Mouse (Mus musculus): Measurements from ENCODE around the gene Arpc3. TPM values are rescaled to one million over a fixed set of nuclear protein-coding genes. Genes with fewer than 3 reads are reported as not detected.
A peak's percentile ranks its signal among the peaks of the same experiment; 100 is the strongest.

The Arpc3 gene
- polyA plus RNA-seq, 1 experiment from 2014 or later, result 161 TPM

- peak within 1 kb of the TSS; percentile 74 for H3K4me2 ChIP-seq (ENCODE audit: low read depth, low read length)
- no peaks in the 10 kb centered on the region for H3K27me3 ChIP-seq (replicated peaks; ENCODE audit: control insufficient read depth, insufficient read depth, low read length)
- H3K4me1 ChIP-seq (ENCODE audit: control insufficient read depth, insufficient read depth, low read length), result peaks cover 8% of the 10 kb centered on the region; the same call in 1 of the 2 replicates
- H3K27ac ChIP-seq (ENCODE audit: low read length), result peak within 1 kb of the TSS; percentile 91
- peak within 1 kb of the TSS; percentile 78 for H3K4me3 ChIP-seq (ENCODE audit: low read length)
- whole genome bisulfite sequencing, result under 1% methylated on average over 53 of the region's 53 CpGs
- ATAC-seq, result peak; percentile 96
- H3K9ac ChIP-seq (ENCODE audit: low read depth, low read length), result peak within 1 kb of the TSS; percentile 79
- peaks cover 7% of the 10 kb centered on the region; the same call in 1 of the 2 replicates for H3K36me3 ChIP-seq (ENCODE audit: control insufficient read depth, insufficient read depth, low read length)
- H3K9me3 ChIP-seq (ENCODE audit: control insufficient read depth, low read length), result no peaks in the 10 kb centered on the region
Measured at GRCm38 (mm10) chr5:122372192-122372769, 19.4 kb upstream of the Arpc3 start, which contains the start of gene Fam216a. TSS of gene Fam216a (minus strand) at chr5:122372364.

- H3K36me3 ChIP-seq (ENCODE audit: control insufficient read depth, insufficient read depth, low read length), result peaks cover 6% of the 10 kb centered on the region; the same call in 1 of the 2 replicates
- WGBS, result 4% methylated on average over 5 of the region's 5 CpGs
- no peak for ATAC-seq
Measured at GRCm38 (mm10) chr5:122372878-122373277, 18.8 kb upstream of the Arpc3 start.

GRCm38 (mm10) chr5:122377101-122377833, 14.4 kb upstream of the Arpc3 start:
- no peaks in the 10 kb centered on the region for H3K27me3 ChIP-seq (replicated peaks; ENCODE audit: control insufficient read depth, insufficient read depth, low read length)
- H3K4me2 ChIP-seq (ENCODE audit: low read depth, low read length), result no peak overlapping the region
- peaks cover 8% of the 10 kb centered on the region; the same call in 1 of the 2 replicates for H3K4me1 ChIP-seq (ENCODE audit: control insufficient read depth, insufficient read depth, low read length)
- 0 out of 2 replicates have a peak, but pooled peaks cover 9% of the 10 kb centered on the region for H3K36me3 ChIP-seq (ENCODE audit: control insufficient read depth, insufficient read depth, low read length)
- no peak overlapping the region for H3K9ac ChIP-seq (ENCODE audit: low read depth, low read length)
- ATAC-seq, result no peak
- H3K4me3 ChIP-seq (ENCODE audit: low read length), result no peak overlapping the region
- H3K9me3 ChIP-seq (ENCODE audit: control insufficient read depth, low read length), result no peaks in the 10 kb centered on the region
- H3K27ac ChIP-seq (ENCODE audit: low read length), result no peak overlapping the region
- 92% methylated on average over 4 of the region's 4 CpGs for WGBS

More at GRCm38 (mm10) chr5:122372878-122373277, 18.8 kb upstream of the Arpc3 start:
- no peaks in the 10 kb centered on the region for H3K27me3 ChIP-seq (replicated peaks; ENCODE audit: control insufficient read depth, insufficient read depth, low read length)
- peak overlapping the region; percentile 86 for H3K27ac ChIP-seq (ENCODE audit: low read length)
- peak overlapping the region; percentile 79 for H3K9ac ChIP-seq (ENCODE audit: low read depth, low read length)
- peak overlapping the region; percentile 78 for H3K4me3 ChIP-seq (ENCODE audit: low read length)
- H3K4me2 ChIP-seq (ENCODE audit: low read depth, low read length), result peak overlapping the region; percentile 67
- H3K9me3 ChIP-seq (ENCODE audit: control insufficient read depth, low read length), result no peaks in the 10 kb centered on the region
- peaks cover 8% of the 10 kb centered on the region; the same call in 1 of the 2 replicates for H3K4me1 ChIP-seq (ENCODE audit: control insufficient read depth, insufficient read depth, low read length)

- no peak overlapping the region for H3K27ac ChIP-seq (ENCODE audit: low read length)
- no peak for ATAC-seq
- no peak overlapping the region for H3K4me2 ChIP-seq (ENCODE audit: low read depth, low read length)
- H3K9ac ChIP-seq (ENCODE audit: low read depth, low read length), result no peak overlapping the region
- H3K36me3 ChIP-seq (ENCODE audit: control insufficient read depth, insufficient read depth, low read length), result 0 out of 2 replicates have a peak, but pooled peaks cover 9% of the 10 kb centered on the region
- H3K4me1 ChIP-seq (ENCODE audit: control insufficient read depth, insufficient read depth, low read length), result peaks cover 5% of the 10 kb centered on the region; the same call in 1 of the 2 replicates
- no peaks in the 10 kb centered on the region for H3K9me3 ChIP-seq (ENCODE audit: control insufficient read depth, low read length)
- 93% methylated on average over 12 of the region's 12 CpGs for WGBS
- H3K4me3 ChIP-seq (ENCODE audit: low read length), result no peak overlapping the region
- H3K27me3 ChIP-seq (replicated peaks; ENCODE audit: control insufficient read depth, insufficient read depth, low read length), result no peaks in the 10 kb centered on the region
Measured at GRCm38 (mm10) chr5:122378171-122378570, 13.5 kb upstream of the Arpc3 start.

- Histone ChIP-seq H3K27me3 (replicated peaks; ENCODE audit: control insufficient read depth, insufficient read depth, low read length) (no peaks in the 10 kb centered on the region), H3K27ac (ENCODE audit: low read length) (no peak overlapping the region), H3K36me3 (ENCODE audit: control insufficient read depth, insufficient read depth, low read length) (0 out of 2 replicates have a peak, but pooled peaks cover 6% of the 10 kb centered on the region), H3K4me3 (ENCODE audit: low read length) (no peak overlapping the region), H3K9ac (ENCODE audit: low read depth, low read length) (no peak overlapping the region), H3K9me3 (ENCODE audit: control insufficient read depth, low read length) (no peaks in the 10 kb centered on the region), H3K4me1 (ENCODE audit: control insufficient read depth, insufficient read depth, low read length) (no peaks in the 10 kb centered on the region), H3K4me2 (ENCODE audit: low read depth, low read length) (no peak overlapping the region)
- peak; percentile 46; the same call in 1 of the 2 replicates for ATAC-seq
- WGBS, result 56% methylated on average over 11 of the region's 11 CpGs
Measured at GRCm38 (mm10) chr5:122379374-122380155, 12.1 kb upstream of the Arpc3 start.

GRCm38 (mm10) chr5:122390006-122390405, 1.7 kb upstream of the Arpc3 start:
- Histone ChIP-seq H3K4me1 (ENCODE audit: control insufficient read depth, insufficient read depth, low read length) (peaks cover 9% of the 10 kb centered on the region), H3K9me3 (ENCODE audit: control insufficient read depth, low read length) (no peaks in the 10 kb centered on the region), H3K27ac (ENCODE audit: low read length) (no peak overlapping the region), H3K36me3 (ENCODE audit: control insufficient read depth, insufficient read depth, low read length) (no peaks in the 10 kb centered on the region), H3K9ac (ENCODE audit: low read depth, low read length) (no peak overlapping the region), H3K27me3 (replicated peaks; ENCODE audit: control insufficient read depth, insufficient read depth, low read length) (no peaks in the 10 kb centered on the region), H3K4me2 (ENCODE audit: low read depth, low read length) (no peak overlapping the region), H3K4me3 (ENCODE audit: low read length) (no peak overlapping the region)
- no peak for ATAC-seq
- 91% methylated on average over 5 of the region's 5 CpGs for WGBS

GRCm38 (mm10) chr5:122390671-122391070, 1.0 kb upstream of the Arpc3 start:
- Histone ChIP-seq H3K36me3 (ENCODE audit: control insufficient read depth, insufficient read depth, low read length) (no peaks in the 10 kb centered on the region), H3K27ac (ENCODE audit: low read length) (no peak overlapping the region), H3K9me3 (ENCODE audit: control insufficient read depth, low read length) (no peaks in the 10 kb centered on the region), H3K4me3 (ENCODE audit: low read length) (no peak overlapping the region), H3K4me2 (ENCODE audit: low read depth, low read length) (no peak overlapping the region), H3K9ac (ENCODE audit: low read depth, low read length) (no peak overlapping the region), H3K27me3 (replicated peaks; ENCODE audit: control insufficient read depth, insufficient read depth, low read length) (no peaks in the 10 kb centered on the region), H3K4me1 (ENCODE audit: control insufficient read depth, insufficient read depth, low read length) (peaks cover 9% of the 10 kb centered on the region)
- no peak for ATAC-seq

GRCm38 (mm10) chr5:122391178-122391785, 396 bp upstream of the Arpc3 start:
- 0 out of 2 replicates have a peak, but pooled peaks have one; percentile 6 for ATAC-seq
- peak overlapping the region; percentile 74 for H3K4me3 ChIP-seq (ENCODE audit: low read length)
- H3K27ac ChIP-seq (ENCODE audit: low read length), result no peak overlapping the region
- H3K36me3 ChIP-seq (ENCODE audit: control insufficient read depth, insufficient read depth, low read length), result no peaks in the 10 kb centered on the region
- H3K9ac ChIP-seq (ENCODE audit: low read depth, low read length), result peak overlapping the region; percentile 78; the same call in 1 of the 2 replicates
- H3K4me1 ChIP-seq (ENCODE audit: control insufficient read depth, insufficient read depth, low read length), result peaks cover 9% of the 10 kb centered on the region
- H3K4me2 ChIP-seq (ENCODE audit: low read depth, low read length), result peak overlapping the region; percentile 84
- no peaks in the 10 kb centered on the region for H3K27me3 ChIP-seq (replicated peaks; ENCODE audit: control insufficient read depth, insufficient read depth, low read length)
- H3K9me3 ChIP-seq (ENCODE audit: control insufficient read depth, low read length), result no peaks in the 10 kb centered on the region
- 50% methylated on average over 16 of the region's 16 CpGs for WGBS

All from intestine, embryonic 16.5 days (tissue).